Comparison of ENCODE assay signal across 18 mouse cellular contexts in the genomic region with DNA sequence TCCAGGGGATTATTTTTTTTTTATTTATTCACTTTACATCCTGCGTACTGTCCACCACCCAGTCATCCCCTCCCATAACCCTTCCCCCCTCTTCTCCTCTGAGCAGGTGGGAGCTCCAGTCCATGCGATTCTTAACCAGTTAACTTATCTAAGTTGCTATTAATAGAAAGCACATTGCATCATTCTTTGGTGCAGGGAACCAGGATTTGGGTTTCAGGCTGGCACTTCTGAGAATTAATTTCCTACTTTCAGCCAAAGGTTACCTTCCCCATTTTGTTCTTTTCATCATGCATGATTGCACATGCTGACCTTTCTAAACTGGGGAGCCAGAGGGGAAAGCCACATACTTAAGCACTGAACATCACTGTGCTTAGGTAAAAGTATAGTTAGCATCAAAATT. TPM values are rescaled to one million over a fixed set of nuclear protein-coding genes. Genes with fewer than 3 reads are reported as not detected.
"Had no signal": no experiment of that assay in that cellular context is flagged by ENCODE, and none has a peak within 500 bp of the region (broad histone marks: within the 10 kb centered on the region; RNA-seq: fewer than 3 reads in every experiment).

No protein-coding gene starts in this region.

- H3K4me3 ChIP-seq: limb, embryonic 15.5 days; liver, embryonic 12.5 days; midbrain, embryonic 10.5 days had no signal

- H3K9me3 ChIP-seq: limb, embryonic 15.5 days; liver, embryonic 12.5 days; midbrain, embryonic 10.5 days had no signal

- DNase-seq: kidney, postnatal 10 days; lung, embryonic 14.5 days; lung, postnatal 14 days; right cerebral cortex, adult 18-20 months; right cerebral cortex, postnatal 25 days; thymus, postnatal 4 days had no signal

- H3K27me3 ChIP-seq: limb, embryonic 15.5 days; liver, embryonic 12.5 days had no signal

- H3K36me3 ChIP-seq: limb, embryonic 15.5 days; liver, embryonic 12.5 days; midbrain, embryonic 10.5 days had no signal

- H3K4me1 ChIP-seq: limb, embryonic 15.5 days; midbrain, embryonic 10.5 days had no signal

- H3K27ac ChIP-seq: limb, embryonic 15.5 days; liver, embryonic 12.5 days; midbrain, embryonic 10.5 days; stomach, postnatal 0 days had no signal

- H3K4me2 ChIP-seq: limb, embryonic 15.5 days; liver, embryonic 12.5 days; lung, embryonic 14.5 days had no signal

- ATAC-seq: midbrain, embryonic 16.5 days had no signal

- H3K9ac ChIP-seq: limb, embryonic 15.5 days; liver, embryonic 12.5 days; lung, embryonic 14.5 days had no signal

RNA-seq across cellular contexts. Expression of gene 4930512M02Rik, which starts 40.3 kb away (rescaled TPM):
- total RNA-seq: layer of hippocampus, postnatal 25 days; left cerebral cortex, adult 8-10 months; left cerebral cortex, postnatal 25 days had no signal
- polyA plus RNA-seq: limb, embryonic 11.5 days; limb, embryonic 15.5 days; liver, embryonic 12.5 days; liver, embryonic 16.5 days; lung, embryonic 14.5 days; midbrain, embryonic 10.5 days; midbrain, embryonic 16.5 days; neural tube, embryonic 14.5 days; small intestine, adult 2 months; stomach, postnatal 0 days had no signal
